Mouse (Mus musculus) limb, embryonic 11.5 days (tissue): Measurements from ENCODE around the gene Rab36. TPM values are rescaled to one million over a fixed set of nuclear protein-coding genes. Genes with fewer than 3 reads are reported as not detected.

ENCODE experiments used
- ATAC-seq: fragments of 200-750 bp; cut with Nextera tagmentation; 2 replicates; pipeline ENCODE4 v1.8.0; 2017; ENCODE audit warnings: low read depth; ENCODE audit not compliant: insufficient number of reproducible peaks, low FRiP score, low TSS enrichment
- DNase-seq: peaks from one replicate; pipeline ENCODE4 v3.0.0-alpha.2; 2015; ENCODE audit warnings: low spot score
- H3K27ac ChIP-seq: fragments of 300-500 bp; sonication (generic); replicated peaks from 2 replicates; pipeline ENCODE4 v1.5.1; 2014; ENCODE audit warnings: low read depth, mild to moderate bottlenecking, low read length
- H3K27me3 ChIP-seq: fragments of 300-500 bp; sonication (generic); 2 replicates; pipeline ENCODE4 v1.6.1; 2014; ENCODE audit warnings: mild to moderate bottlenecking, low read length, mixed read lengths; ENCODE audit not compliant: control insufficient read depth, insufficient read depth
- H3K36me3 ChIP-seq: fragments of 300-500 bp; sonication (generic); 2 replicates; pipeline ENCODE4 v1.6.1; 2014; ENCODE audit warnings: mild to moderate bottlenecking, low read length, moderate library complexity, mixed read lengths; ENCODE audit not compliant: control insufficient read depth, insufficient read depth
- H3K4me1 ChIP-seq: fragments of 300-500 bp; sonication (generic); 2 replicates; pipeline ENCODE4 v1.6.1; 2014; ENCODE audit warnings: low read length, mixed read lengths; ENCODE audit not compliant: control insufficient read depth, insufficient read depth
- H3K4me2 ChIP-seq: fragments of 300-500 bp; sonication (generic); 2 replicates; pipeline ENCODE4 v1.6.1; 2014; ENCODE audit warnings: low read depth, mild to moderate bottlenecking, moderate library complexity; ENCODE audit not compliant: severe bottlenecking
- H3K4me3 ChIP-seq: fragments of 300-500 bp; sonication (generic); 2 replicates; pipeline ENCODE4 v1.5.1; 2014; ENCODE audit warnings: low read depth, low read length
- H3K9ac ChIP-seq: fragments of 300-500 bp; sonication (generic); 2 replicates; pipeline ENCODE4 v1.6.1; 2014; ENCODE audit warnings: mild to moderate bottlenecking, low read length
- H3K9me3 ChIP-seq: fragments of 300-500 bp; sonication (generic); 2 replicates; pipeline ENCODE4 v1.6.1; 2016; ENCODE audit warnings: low read length; ENCODE audit not compliant: control insufficient read depth
- WGBS: fragments of 180-500 bp; shearing (Covaris S2); extraction: QIAGEN DNeasy Blood & Tissue Kit; methylation state at CpG from one replicate; pipeline ENCODE4 v1.1.7; 2014; 5-methylcytosine and 5-hydroxymethylcytosine counted together
- polyA plus RNA-seq: library from polyadenylated mRNA; unstranded; fragments of >200 nt; fragmentation: Nextera tagmentation; extraction: Ambion mirVana; gene quantifications from 2 replicates; pipeline ENCODE4 v1.2.1, GENCODE M21; 2014

Rab36 gene
- polyA plus RNA-seq, 1 experiment from 2014 or later = 12.8 TPM

GRCm38 (mm10) chr10:75059396-75059795, 22.5 kb downstream of the Rab36 start:
- 0 out of 2 replicates have a peak, but pooled peaks cover 2% of the 10 kb centered on the region for H3K27me3 ChIP-seq
- H3K36me3 ChIP-seq = no peaks in the 10 kb centered on the region
- 0 out of 2 replicates have a peak overlapping the region, but pooled peaks have one; percentile 95 for H3K4me2 ChIP-seq
- no peak overlapping the region for H3K27ac ChIP-seq
- no peak for ATAC-seq
- DNase-seq = peak; percentile 68
- H3K4me1 ChIP-seq = peaks cover 32% of the 10 kb centered on the region
- WGBS = 1% methylated on average over 11 of the region's 11 CpGs
- H3K9ac ChIP-seq = no peak overlapping the region
- no peak overlapping the region for H3K4me3 ChIP-seq
- H3K9me3 ChIP-seq = no peaks in the 10 kb centered on the region

GRCm38 (mm10) chr10:75060217-75060842, 23.5 kb downstream of the Rab36 start, which contains the start of gene Bcr:
Gene Bcr, plus strand, starts transcription at chr10:75060592.
- Histone ChIP-seq H3K9ac (peak within 1 kb of the TSS; percentile 83), H3K27ac (no peak within 1 kb of the TSS), H3K4me1 (peaks cover 32% of the 10 kb centered on the region), H3K27me3 (0 out of 2 replicates have a peak, but pooled peaks cover 2% of the 10 kb centered on the region), H3K4me3 (peak within 1 kb of the TSS; percentile 82), H3K36me3 (no peaks in the 10 kb centered on the region), H3K9me3 (no peaks in the 10 kb centered on the region), H3K4me2 (peak within 1 kb of the TSS; percentile 95)
- DNase-seq = peak; percentile 82
- ATAC-seq = peak; percentile 67
- WGBS = under 1% methylated on average over 52 of the region's 73 CpGs

GRCm38 (mm10) chr10:75060843-75061235, 24.0 kb downstream of the Rab36 start:
- Histone ChIP-seq H3K4me1 (peaks cover 35% of the 10 kb centered on the region), H3K27me3 (0 out of 2 replicates have a peak, but pooled peaks cover 2% of the 10 kb centered on the region), H3K9ac (peak overlapping the region; percentile 83), H3K4me3 (peak overlapping the region; percentile 82), H3K36me3 (no peaks in the 10 kb centered on the region), H3K9me3 (no peaks in the 10 kb centered on the region), H3K27ac (no peak overlapping the region), H3K4me2 (peak overlapping the region; percentile 95)
- 0% methylated on average over 12 of the region's 48 CpGs for WGBS
- DNase-seq (peak; percentile 61), ATAC-seq (peak; percentile 14; the same call in 1 of the 2 replicates)

GRCm38 (mm10) chr10:75061341-75062188, 24.7 kb downstream of the Rab36 start:
- ATAC-seq (no peak), DNase-seq (peak; percentile 53)
- Histone ChIP-seq H3K4me1 (peaks cover 36% of the 10 kb centered on the region), H3K9me3 (no peaks in the 10 kb centered on the region), H3K27ac (no peak overlapping the region), H3K4me2 (peak overlapping the region; percentile 95), H3K36me3 (no peaks in the 10 kb centered on the region), H3K9ac (peak overlapping the region; percentile 83), H3K4me3 (peak overlapping the region; percentile 82), H3K27me3 (0 out of 2 replicates have a peak, but pooled peaks cover 2% of the 10 kb centered on the region)
- WGBS = 1% methylated on average over 71 of the region's 71 CpGs

- ATAC-seq = no peak
- no peaks in the 10 kb centered on the region for H3K9me3 ChIP-seq
- H3K4me3 ChIP-seq = peak overlapping the region; percentile 82
- H3K27me3 ChIP-seq = 0 out of 2 replicates have a peak, but pooled peaks cover 2% of the 10 kb centered on the region
- H3K4me1 ChIP-seq = peaks cover 36% of the 10 kb centered on the region
- peak overlapping the region; percentile 95 for H3K4me2 ChIP-seq
- H3K27ac ChIP-seq = no peak overlapping the region
- no peaks in the 10 kb centered on the region for H3K36me3 ChIP-seq
- DNase-seq = peak; percentile 32
- H3K9ac ChIP-seq = peak overlapping the region; percentile 83
- 19% methylated on average over 6 of the region's 6 CpGs for WGBS
Observed at GRCm38 (mm10) chr10:75062189-75062561, 25.3 kb downstream of the Rab36 start.

GRCm38 (mm10) chr10:75062621-75063020, 25.8 kb downstream of the Rab36 start:
- Histone ChIP-seq H3K4me3 (peak overlapping the region; percentile 82), H3K9me3 (no peaks in the 10 kb centered on the region), H3K27ac (no peak overlapping the region), H3K36me3 (no peaks in the 10 kb centered on the region), H3K27me3 (0 out of 2 replicates have a peak, but pooled peaks cover 2% of the 10 kb centered on the region), H3K9ac (no peak overlapping the region), H3K4me2 (peak overlapping the region; percentile 95), H3K4me1 (peaks cover 36% of the 10 kb centered on the region)
- 42% methylated on average over 6 of the region's 6 CpGs for WGBS
- no peak for DNase-seq
- ATAC-seq = no peak

GRCm38 (mm10) chr10:75063301-75063965, 26.6 kb downstream of the Rab36 start:
- Histone ChIP-seq H3K36me3 (no peaks in the 10 kb centered on the region), H3K9ac (peak overlapping the region; percentile 4), H3K27ac (no peak overlapping the region), H3K27me3 (0 out of 2 replicates have a peak, but pooled peaks cover 2% of the 10 kb centered on the region), H3K4me1 (peaks cover 36% of the 10 kb centered on the region), H3K4me2 (peak overlapping the region; percentile 95), H3K4me3 (no peak overlapping the region), H3K9me3 (no peaks in the 10 kb centered on the region)
- no peak for DNase-seq
- no peak for ATAC-seq
- WGBS = 83% methylated on average over 12 of the region's 12 CpGs

GRCm38 (mm10) chr10:75065691-75066090, 28.8 kb downstream of the Rab36 start:
- DNase-seq (no peak), ATAC-seq (no peak)
- no peaks in the 10 kb centered on the region for H3K9me3 ChIP-seq
- no peak overlapping the region for H3K4me2 ChIP-seq
- H3K36me3 ChIP-seq = no peaks in the 10 kb centered on the region
- H3K27ac ChIP-seq = no peak overlapping the region
- H3K9ac ChIP-seq = no peak overlapping the region
- no peak overlapping the region for H3K4me3 ChIP-seq
- H3K4me1 ChIP-seq = peaks cover 32% of the 10 kb centered on the region
- WGBS = 70% methylated on average over 6 of the region's 6 CpGs
- 0 out of 2 replicates have a peak, but pooled peaks cover 2% of the 10 kb centered on the region for H3K27me3 ChIP-seq
